Mouse (Mus musculus): Measurements from ENCODE around the gene Vmn2r4.
"Not testable (repeated sequence)": the region's sequence is repeated elsewhere in the genome, so short reads cannot be mapped to it uniquely, and the experiment has no call there.

The Vmn2r4 gene

DNA sequence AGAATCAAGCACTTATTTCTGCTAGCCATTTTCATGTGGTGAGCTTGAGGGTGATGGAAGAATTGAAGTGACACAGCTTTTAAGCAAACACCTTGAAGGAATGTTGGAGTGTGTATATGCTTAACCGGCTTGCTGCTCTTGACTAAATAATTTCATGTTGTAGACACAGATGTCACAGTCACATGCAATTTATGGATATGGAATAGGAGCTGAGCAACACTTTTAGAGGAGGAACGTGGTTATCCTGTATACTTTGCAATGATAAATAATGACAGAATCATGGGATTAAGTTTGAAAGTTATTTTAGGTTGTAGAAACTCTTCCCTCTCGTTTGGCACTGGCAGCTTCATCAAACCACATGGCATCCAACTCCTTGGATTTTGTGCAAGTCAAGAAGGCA is at the start of gene Vmn2r4:
Vmn2r4 (minus strand) TSS at position 101 of the 400 bp plus-strand sequence.
- DNase-seq = not testable (repeated sequence)

DNA sequence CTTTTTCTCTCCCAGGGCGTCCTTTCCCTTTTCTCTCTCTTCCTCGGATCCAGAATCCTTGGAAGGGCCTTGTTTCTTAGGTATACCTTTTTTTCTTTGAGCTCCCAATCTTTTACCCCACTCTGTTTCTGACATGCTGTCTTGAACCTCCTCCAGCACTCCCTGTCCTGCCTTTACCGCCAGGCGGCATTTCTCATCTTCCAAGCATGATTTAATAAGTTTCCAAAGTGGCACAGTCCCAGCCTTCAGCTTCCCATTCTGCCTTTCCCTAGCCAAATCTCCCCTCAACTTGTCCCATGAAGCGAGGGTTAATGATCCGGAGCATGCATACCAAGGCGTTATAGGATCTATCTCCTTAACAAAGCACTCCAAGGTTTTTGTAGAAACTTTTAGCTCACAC is 19.1 kb upstream of the Vmn2r4 start:
- DNase-seq = not testable (repeated sequence)

DNA sequence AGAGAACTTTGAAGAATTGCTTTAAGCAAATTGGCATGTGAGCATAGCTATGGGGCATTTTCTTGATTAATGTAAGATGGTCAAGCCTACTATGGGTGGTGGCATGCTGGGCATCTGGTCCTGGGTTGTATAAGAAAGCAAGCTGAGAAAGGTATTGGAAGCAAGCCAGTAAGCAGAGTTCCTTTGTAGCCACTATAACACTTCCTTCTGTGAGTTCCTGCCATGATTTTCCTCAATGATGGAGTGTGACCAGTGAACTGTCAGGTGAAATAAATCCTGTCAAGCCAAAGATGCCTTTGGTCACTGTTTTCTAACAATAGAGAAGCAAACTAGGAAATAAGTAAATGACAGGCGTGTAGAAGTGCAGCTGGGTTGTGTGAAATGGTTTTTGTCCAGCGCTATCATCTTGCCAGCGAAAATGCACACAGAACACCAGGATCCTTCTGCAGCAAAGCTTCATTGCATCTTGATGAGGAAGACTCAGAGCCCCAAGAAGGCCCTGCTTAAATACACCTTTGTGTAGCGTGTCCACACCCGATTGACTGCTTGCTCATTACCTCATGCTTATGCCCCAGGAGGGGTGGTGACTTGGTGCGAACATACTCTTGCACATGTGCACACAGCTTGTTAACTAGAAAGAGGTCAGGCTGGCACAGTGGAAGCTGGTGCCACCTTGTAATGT is 13.1 kb upstream of the Vmn2r4 start:
- DNase-seq = not testable (repeated sequence)

DNA sequence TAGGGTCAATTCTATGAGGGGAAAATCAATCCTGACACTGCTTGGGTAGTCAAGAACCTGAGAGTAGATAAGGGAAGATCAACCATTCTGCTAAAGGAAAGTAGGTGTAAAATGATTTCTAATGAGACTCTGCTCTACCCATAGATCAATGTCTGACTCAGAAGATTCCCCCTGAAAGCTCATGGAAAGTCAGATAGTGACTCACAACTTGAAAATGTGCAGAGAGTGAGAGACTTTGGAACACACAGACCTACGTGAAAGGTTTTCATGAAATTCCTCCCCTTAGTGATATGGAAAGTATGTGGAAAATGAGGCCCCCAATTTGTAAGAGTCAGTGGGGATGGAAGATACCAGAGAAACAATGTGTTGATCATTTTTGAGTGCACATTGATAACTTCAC is 7.0 kb upstream of the Vmn2r4 start:
- DNase-seq = not testable (repeated sequence)

DNA sequence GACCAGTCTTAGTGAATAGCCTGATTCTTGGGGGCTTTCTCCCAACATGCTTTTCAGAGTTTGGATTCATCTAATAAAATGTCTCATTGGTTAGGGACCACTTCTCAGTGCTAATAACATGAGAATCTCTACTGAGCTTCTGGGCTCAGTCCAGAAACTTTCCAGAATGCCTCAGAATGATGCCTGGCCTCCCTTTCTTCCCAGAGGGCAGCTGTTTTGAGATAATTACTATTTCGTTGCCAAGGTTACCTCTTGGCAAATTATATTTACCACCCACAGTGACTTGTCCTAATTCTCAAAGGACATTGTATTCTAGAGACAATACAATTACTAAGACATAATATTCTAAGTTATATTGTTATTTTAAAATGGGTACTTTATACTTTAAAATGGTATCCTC is 2.3 kb upstream of the Vmn2r4 start:
- DNase-seq = peak; percentile 18

DNA sequence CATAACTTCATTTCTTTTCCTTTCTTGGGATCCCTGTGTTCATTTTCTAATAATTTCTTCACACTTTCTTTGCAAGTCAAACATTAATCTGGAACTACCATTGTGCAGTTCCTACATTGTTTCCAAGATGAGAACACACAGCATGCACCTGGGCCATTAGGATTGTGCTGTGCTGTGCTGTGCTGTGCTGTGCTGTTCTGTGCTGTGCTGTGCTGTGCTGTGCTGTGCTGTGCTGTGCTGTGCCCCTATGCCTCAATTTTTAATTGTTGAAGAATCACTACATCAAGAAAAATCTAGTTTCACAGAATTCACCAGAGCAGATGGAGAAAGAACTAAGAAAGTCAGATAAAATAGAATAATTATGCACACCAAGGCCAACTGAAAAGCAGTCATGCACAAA is 915 bp downstream of the Vmn2r4 start:
- DNase-seq = not testable (repeated sequence)

DNA sequence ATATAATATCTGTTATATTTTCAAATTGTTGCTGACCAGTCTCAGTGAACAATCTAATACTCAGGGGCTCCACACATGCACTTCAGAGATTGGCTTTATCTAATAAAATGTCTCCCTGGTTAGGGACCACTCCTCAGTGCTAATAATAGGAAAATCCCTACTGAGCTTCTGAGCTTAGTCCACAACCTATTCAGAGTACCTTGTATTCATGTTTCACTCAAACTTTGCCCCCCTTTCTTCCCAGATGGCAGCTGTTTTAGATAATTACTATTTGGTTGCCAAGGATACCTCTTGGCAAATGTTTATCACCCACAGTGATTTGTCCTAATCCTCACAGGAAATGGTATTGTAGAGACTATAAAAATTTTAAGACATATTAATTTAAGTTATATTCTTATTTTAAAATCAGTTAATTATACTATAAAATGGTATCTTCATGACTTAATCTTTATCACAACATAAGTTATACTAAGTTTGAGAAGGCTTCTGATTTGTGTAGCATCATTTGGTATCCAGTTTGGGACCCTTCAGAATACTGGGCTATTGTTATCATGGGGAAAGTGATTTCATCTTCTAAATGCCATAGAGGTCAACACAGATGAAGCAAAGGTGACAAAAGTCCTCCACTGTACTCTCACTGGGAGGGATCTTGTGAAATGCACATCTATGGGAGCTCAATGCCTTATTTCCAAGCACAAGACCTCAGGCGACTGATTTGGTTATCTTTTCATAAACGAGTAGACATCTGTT is 55.7 kb downstream of the Vmn2r4 start:
- DNase-seq = no peak

Data from cerebellum, adult 8-10 months (tissue).